Mouse (Mus musculus) natural killer cell, adult 2 months (primary cell): ENCODE measurements around the gene Evi2.
A peak's percentile ranks its signal among the peaks of the same experiment; 100 is the strongest.

ENCODE experiments used
- DNase-seq, 2 experiments: peaks; one replicate each; pipeline ENCODE4 v3.0.0; 2022; ENCODE audit warnings: low spot score in 2 of 2

Gene Evi2

GRCm38 (mm10) chr11:79530333-79530761 is at the start of gene Evi2, which contains the start of gene Evi2a:
Gene Evi2 (minus strand): TSS chr11:79530589.
Gene Evi2a (minus strand): TSS chr11:79530609.
- peak; percentile 71 to 75 for DNase-seq

DNA sequence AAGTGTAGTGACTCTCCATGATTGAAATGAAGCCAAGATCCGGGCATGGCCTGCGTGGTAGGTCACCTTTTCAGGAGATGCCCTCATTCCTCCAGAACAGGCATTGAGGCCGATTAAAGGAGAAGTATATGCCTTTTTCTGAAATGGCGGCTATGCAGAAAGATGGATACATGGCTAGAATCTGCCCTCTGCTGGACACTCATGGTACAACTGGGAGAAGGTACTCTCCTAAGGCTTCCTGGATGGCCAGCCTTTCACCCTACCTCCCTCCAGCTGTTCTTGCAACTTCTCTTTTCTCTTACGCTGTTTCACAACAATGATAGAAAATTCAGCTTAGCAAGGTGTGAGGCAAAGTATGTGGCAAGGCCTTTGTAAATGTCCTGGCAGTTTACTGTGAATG is 47.4 kb upstream of the Evi2 start:
- DNase-seq = peak; percentile 75 to 81

DNA sequence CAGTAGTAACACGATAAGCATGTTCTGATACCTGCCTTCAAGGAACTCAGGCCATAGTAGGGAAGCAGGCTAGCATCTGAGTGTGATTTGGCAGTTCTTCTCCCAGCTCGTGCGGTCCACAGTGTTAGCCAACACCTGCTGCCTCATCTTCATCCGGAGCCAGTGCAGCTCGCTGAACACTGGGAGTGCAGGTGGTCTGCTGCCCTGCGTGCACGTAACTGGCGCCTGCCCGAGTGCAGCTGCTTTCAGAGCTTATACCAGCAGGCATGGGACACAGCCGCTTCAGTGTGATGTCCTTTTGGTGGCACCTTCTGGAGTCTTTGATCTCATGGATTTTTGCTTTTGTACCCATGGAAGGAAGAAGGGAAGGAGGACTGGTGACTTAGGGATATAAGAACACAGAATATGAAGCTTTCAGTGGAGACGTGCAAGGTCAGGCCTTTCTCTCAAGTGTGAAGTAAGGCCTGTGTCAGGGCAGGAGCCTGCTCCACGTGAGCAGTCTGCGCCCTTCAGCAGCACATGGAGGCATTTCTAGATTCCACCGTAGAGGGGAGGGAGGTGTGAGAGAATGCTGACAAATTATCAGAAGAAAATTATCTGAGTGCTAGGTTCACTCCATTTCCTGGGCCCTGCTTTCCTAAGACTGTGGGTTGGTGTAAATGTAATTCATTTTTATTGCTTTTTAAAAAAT is 45.1 kb upstream of the Evi2 start:
- no peak for DNase-seq

DNA sequence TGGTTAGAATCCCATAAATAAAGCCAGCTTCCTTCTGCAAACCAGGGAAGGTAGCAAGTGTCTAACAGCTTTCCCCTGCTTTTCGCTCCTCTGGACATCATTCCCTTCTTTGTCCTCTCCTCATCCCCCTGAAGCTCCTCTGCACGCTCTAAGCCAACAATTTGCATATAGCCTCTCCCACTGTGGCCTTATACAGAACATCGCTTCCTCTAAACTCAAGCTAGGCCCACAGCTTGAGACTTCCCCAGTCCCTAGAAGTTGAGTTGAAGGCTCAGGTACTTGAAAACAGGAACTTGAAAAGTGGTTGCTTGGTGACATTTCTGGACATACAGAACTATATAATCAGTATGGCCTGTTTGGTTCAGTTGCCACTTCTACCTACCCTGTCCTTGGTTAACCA is 43.4 kb upstream of the Evi2 start:
- DNase-seq = peak in 1 of 2 experiments; percentile 29

- no peak for DNase-seq
Measured at GRCm38 (mm10) chr11:79570319-79570718, 39.9 kb upstream of the Evi2 start.

GRCm38 (mm10) chr11:79568197-79568911 is 38.0 kb upstream of the Evi2 start:
- DNase-seq = no peak

GRCm38 (mm10) chr11:79566947-79567346 is 36.6 kb upstream of the Evi2 start:
- no peak for DNase-seq

DNA sequence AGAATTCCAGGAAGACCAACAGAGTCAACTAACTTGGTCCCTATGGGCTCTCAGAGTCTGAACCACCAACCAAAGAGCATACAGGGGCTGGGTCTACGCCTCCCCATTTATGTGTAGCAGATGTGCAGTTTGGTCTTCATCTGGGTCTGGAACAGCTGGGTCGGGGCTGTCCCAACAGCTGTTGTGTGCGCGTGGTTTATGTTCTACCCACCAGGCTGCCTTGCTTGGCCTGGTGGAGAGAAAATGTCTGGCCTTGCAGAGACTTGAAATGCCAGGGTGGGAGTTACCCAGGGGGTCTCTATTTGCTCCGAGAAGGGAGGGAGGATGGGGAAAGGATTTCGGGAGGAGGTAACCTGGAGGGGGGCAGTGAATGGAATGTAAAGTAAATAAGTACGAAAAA is 33.1 kb upstream of the Evi2 start:
- no peak for DNase-seq

DNA sequence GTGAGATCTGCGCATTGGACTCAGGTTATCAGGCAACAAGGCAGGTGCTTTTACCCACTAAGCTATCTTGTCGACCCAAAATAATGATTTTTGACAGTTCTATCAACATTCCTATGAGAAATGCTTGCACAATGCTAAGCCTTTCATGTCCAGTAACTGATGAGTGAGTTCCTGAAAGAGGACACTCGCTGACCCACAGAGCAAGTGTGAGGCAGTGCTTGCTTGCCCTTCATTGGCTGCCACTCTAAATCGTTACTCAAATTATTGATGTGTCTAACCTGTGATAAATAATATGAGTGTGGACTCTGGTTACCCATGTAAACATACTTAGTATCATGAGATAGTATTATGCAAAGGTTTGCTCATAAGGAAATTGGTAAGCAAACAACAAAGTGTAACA is 30.1 kb upstream of the Evi2 start:
- DNase-seq = no peak

- DNase-seq = no peak
Measured at GRCm38 (mm10) chr11:79552622-79553021, 22.2 kb upstream of the Evi2 start.

GRCm38 (mm10) chr11:79536293-79536692 is 5.9 kb upstream of the Evi2 start:
- no peak for DNase-seq

- DNase-seq = no peak
Measured at GRCm38 (mm10) chr11:79535554-79535953, 5.2 kb upstream of the Evi2 start.

- DNase-seq = no peak
Measured at GRCm38 (mm10) chr11:79533950-79534690, 3.7 kb upstream of the Evi2 start.

DNA sequence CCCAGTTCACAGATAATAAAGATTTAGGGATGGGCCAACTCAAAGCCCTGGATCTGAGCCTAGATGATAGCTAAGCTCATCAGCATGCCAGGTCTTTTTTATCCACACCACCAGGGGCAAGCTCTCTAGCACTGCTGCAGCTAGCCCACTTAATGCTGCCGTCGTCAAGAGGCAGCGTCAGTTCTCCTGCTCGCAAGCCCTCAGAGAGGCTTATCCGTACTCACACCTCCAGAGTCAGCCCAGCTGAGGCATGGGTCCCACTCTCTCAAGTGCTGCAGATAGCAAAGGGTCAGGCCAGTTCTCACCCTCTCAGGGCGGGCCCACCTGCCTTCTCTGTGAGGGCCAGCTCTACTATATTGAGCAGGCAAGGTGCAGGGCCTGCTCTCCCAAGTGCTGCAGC is 2.9 kb upstream of the Evi2 start:
- DNase-seq = no peak

GRCm38 (mm10) chr11:79531485-79531884 is 1.1 kb upstream of the Evi2 start:
- DNase-seq = no peak

DNA sequence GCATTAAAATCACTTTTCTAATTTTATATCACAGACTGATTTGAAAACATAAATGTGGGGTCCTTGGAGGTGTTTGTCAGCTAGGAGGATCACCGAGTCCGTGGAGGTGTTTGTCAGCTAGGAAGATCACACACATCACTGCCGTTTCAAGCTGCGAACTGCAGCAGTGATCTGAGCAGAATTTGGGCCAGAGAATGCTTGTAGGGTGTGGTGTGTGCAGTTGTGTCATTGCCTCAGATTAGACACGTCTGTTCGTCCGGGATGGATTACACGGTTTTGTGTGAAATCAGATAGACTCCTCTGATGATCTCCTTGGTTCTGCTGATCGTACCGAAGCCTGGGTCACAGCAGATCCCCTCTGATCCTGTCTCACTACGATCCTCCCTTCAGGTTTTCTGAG is 385 bp upstream of the Evi2 start:
- no peak for DNase-seq

GRCm38 (mm10) chr11:79529736-79530135 is 653 bp downstream of the Evi2 start:
- DNase-seq = peak in 1 of 2 experiments; percentile 33

DNA sequence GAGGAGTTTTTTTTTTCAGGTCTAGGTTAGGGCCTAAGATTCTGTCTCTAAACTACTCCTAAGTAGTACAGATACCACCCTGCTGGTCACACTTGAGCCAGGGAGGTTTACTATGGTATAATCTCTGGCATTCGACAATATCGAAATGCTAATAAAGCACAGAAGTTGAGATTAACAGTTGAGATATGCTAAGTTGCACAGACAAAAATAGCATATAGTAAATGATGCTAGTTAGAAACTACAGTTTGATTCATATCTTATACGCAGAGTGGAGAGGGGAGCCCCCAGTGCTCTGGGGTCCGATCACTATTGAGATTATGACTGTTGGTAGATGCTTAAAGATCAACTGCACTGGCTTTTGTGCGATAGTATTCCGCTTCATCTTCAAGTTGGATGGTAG is 1.2 kb downstream of the Evi2 start:
- DNase-seq = no peak

GRCm38 (mm10) chr11:79528601-79529000 is 1.8 kb downstream of the Evi2 start:
- DNase-seq = no peak

DNA sequence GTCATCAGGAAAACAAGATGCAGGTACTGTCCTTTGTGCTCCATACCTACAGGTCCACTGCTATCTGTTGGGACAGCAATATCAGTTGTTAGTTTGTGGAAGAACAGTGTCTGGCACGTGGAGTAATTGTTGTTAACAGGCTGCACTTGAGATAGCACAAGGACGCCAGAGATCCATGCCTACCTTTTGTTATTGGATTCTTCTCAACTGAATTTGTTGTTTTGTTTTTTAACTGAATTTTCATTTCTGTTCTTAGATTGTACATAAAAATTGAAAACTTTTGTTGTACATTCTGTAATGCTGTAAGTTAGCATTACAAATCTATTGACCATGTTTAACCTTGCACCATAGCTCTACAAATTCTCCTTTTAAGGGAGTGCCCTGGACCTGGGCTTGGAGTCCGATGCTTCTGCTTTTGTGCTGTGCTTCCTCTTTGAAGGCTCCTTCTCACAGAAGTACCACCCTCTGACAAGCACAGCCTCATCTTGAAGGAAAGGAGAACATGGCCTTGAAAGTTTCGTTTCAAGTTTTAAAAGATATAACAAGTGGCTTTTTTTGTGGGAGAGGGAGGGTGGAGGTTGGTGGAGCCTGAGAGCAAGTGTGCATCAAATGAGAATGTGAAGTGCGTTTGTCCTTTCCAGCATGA is 2.5 kb downstream of the Evi2 start:
- peak in 1 of 2 experiments; percentile 69 for DNase-seq

DNA sequence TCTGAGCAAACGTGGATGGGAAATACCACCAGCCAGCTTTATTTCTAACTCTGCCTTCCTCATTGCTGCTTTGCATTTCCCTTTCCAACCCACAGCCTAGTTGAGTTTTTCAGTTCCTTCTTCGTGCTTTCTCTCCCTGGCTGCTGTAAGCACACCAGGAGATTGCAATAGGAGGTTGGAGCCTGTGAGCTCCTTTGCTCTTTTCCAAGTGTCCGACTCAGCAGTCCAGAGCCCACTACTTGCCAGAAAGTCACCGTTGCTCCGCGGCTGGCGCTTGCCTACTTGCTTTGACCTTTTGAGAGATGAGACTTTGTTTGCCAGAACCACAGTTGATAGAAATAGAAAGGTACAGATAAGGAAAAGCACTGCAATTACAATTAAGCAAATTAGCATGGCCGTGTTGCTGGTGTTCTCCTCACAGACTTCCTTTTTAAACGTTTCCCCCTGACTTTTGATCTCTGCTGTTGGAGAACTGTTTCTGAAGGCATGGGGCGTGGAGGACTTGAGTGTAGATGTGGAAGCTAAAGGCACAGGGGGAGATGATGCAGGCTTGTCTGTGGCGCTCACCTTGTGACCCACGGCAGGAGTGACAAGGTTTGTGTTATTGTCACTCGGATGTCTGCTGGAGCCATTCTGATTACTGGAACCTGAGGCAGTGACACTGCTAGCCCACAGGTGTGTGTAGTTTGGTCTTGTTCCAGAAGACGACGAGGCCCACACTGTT is 3.2 kb downstream of the Evi2 start:
- DNase-seq = peak in 1 of 2 experiments; percentile 46
